Mouse (Mus musculus) lung, postnatal 0 days (tissue): ENCODE measurements around the gene Rlf.

Source experiments
- CTCF ChIP-seq: IDR thresholded peaks from 2 replicates; pipeline ENCODE4 v1.5.1; 2016; ENCODE audit warnings: antibody characterized with exemption, mild to moderate bottlenecking
- EP300 ChIP-seq: IDR thresholded peaks from 2 replicates; pipeline ENCODE4 v1.6.1; 2016; ENCODE audit warnings: antibody characterized with exemption, mild to moderate bottlenecking, control low read depth

- TF ChIP-seq CTCF (no peak), EP300 (no peak)
Observed at GRCm38 (mm10) chr4:121214793-121215304, at the start of gene Rlf.
